Mouse (Mus musculus) embryonic fibroblast, embryonic 13.5 days (primary cell): ENCODE measurements around the gene Ccdc191.

Experiments used
- CTCF ChIP-seq: IDR thresholded peaks from 2 replicates; pipeline ENCODE4 v1.5.1; 2011; ENCODE audit warnings: mild to moderate bottlenecking, control low read depth, low read length, moderate library complexity, borderline replicate concordance; ENCODE audit not compliant: insufficient read depth
- POLR2A ChIP-seq: IDR thresholded peaks from 2 replicates; pipeline ENCODE4 v1.6.1; 2011; ENCODE audit warnings: low read depth, mild to moderate bottlenecking, control low read depth, low read length, moderate library complexity

DNA sequence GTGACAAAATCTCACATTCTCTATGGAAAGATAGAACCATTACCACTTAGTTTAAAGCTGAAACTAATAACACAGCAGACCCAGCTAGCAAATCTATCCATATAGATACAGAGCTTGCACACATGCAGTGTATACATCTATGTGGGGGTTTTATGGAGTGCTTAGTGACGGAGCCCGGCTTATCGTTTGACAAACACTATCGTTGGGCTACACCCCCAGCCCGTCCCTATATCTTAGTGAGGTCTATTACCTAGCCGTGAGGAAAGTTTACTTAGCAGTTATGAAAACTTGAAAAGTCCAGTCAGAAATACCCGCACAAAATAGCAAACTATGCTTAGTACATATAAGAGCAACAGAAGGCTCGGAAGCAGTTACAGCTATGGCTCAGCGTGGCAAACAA, 82.1 kb downstream of the Ccdc191 start:
- TF ChIP-seq POLR2A (no peak), CTCF (no peak)
